Mouse (Mus musculus): ENCODE data around the gene Hsh2d. TPM values are rescaled to one million over a fixed set of nuclear protein-coding genes. Genes with fewer than 3 reads are reported as not detected.

Hsh2d gene
- polyA plus RNA-seq, 2 experiments: 0.10 to 0.28 TPM

DNA sequence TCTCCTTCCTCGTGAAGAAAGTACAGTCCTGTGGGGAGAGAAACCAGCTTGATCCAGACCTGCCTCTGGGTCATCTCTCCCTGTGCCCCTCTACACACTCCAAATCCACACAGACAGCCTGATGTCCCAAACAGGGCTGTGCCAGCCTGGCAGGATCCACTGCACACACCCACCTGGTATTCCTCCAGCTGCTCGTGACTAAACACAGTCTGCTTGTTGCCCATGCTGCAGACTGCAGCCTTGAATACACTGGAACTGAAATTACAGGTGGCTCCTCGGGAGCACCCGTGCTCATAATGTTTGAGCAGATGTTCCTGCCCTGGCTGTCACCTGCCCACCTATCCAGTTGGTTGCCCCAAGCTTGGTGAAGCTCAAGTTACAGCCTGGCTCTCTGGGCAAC, 23.3 kb downstream of the Hsh2d start, which contains the start of gene Cib3:
Gene Cib3 (minus strand): TSS at position 87 of the 400 bp plus-strand sequence.
- Histone ChIP-seq H3K4me1 (ENCODE audit: control insufficient read depth, insufficient read depth, low read length) (no peaks in the 10 kb centered on the region), H3K27me3 (ENCODE audit: control insufficient read depth, insufficient read depth, low read length) (no peaks in the 10 kb centered on the region), H3K4me3 (replicated peaks; ENCODE audit: low read length) (no peak within 1 kb of the TSS), H3K4me2 (replicated peaks; ENCODE audit: low read depth, low read length, severe bottlenecking) (no peak within 1 kb of the TSS), H3K36me3 (ENCODE audit: control insufficient read depth, insufficient read depth, low read length) (no peaks in the 10 kb centered on the region), H3K27ac (replicated peaks; ENCODE audit: low read depth, low read length) (no peak within 1 kb of the TSS), H3K9ac (ENCODE audit: low read depth, low read length, severe bottlenecking) (no peak within 1 kb of the TSS), H3K9me3 (ENCODE audit: control insufficient read depth, low read length) (no peaks in the 10 kb centered on the region)
- no peak for DNase-seq (ENCODE audit: low spot score)
- ATAC-seq (ENCODE audit: low FRiP score, low read depth): no peak
- WGBS: 48% methylated on average over 4 of the region's 4 CpGs
- TF ChIP-seq POLR2A (IDR thresholded peaks at IDR 0.05; ENCODE audit: borderline replicate concordance, extremely low read depth, insufficient read depth, insufficient read length): no peak

DNA sequence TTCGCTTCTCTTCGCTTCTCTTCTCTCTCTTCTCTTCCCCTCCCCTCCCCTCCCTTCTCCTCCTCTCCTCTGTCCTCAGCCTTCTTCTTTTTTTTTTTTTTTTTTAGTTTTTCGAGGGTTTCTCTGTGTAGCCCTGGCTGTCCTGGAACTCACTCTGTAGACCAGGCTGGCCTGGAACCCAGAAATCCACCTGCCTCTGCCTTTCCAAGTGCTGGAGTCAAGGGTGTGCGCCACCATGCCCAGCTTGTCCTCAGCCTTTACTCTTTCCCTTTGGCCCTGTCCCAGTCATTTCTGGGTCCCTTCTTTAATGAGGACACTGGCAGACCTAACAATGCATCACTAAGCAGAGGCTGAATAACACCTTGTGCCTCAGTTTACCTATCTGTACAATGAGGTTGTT, 24.1 kb downstream of the Hsh2d start, which contains the start of gene Gm11034:
Gene Gm11034 (minus strand): TSS at position 101 of the 400 bp plus-strand sequence.
- H3K4me1 ChIP-seq (ENCODE audit: control insufficient read depth, insufficient read depth, low read length): no peaks in the 10 kb centered on the region
- H3K4me2 ChIP-seq (replicated peaks; ENCODE audit: low read depth, low read length, severe bottlenecking): no peak within 1 kb of the TSS
- DNase-seq (ENCODE audit: low spot score) (no peak), ATAC-seq (ENCODE audit: low FRiP score, low read depth) (no peak)
- H3K27me3 ChIP-seq (ENCODE audit: control insufficient read depth, insufficient read depth, low read length): no peaks in the 10 kb centered on the region
- TF ChIP-seq POLR2A (IDR thresholded peaks at IDR 0.05; ENCODE audit: borderline replicate concordance, extremely low read depth, insufficient read depth, insufficient read length): no peak
- no peak within 1 kb of the TSS for H3K9ac ChIP-seq (ENCODE audit: low read depth, low read length, severe bottlenecking)
- H3K36me3 ChIP-seq (ENCODE audit: control insufficient read depth, insufficient read depth, low read length): no peaks in the 10 kb centered on the region
- no peak within 1 kb of the TSS for H3K27ac ChIP-seq (replicated peaks; ENCODE audit: low read depth, low read length)
- no peak within 1 kb of the TSS for H3K4me3 ChIP-seq (replicated peaks; ENCODE audit: low read length)
- WGBS: 71% methylated on average over 4 of the region's 4 CpGs
- H3K9me3 ChIP-seq (ENCODE audit: control insufficient read depth, low read length): no peaks in the 10 kb centered on the region

DNA sequence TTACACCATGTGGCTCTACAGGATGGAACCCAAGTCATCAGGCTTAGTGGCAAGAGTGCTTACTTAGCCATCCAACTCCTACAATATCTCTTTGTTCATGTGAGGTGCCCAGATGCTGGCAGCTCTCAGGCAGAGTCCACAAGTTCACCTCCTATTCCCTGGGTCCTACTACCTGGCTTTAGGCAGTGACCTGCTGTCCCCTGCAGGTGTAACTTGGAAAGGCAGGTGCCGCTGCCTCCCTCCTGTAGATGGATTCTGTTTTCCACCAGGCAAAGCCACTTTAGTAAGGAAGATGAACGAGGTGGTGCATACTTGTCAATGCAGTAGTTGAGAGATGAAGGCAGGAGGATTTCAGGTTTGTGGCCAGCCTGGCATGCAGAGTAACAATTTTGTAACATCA, 25.6 kb downstream of the Hsh2d start:
- Histone ChIP-seq H3K9me3 (ENCODE audit: control insufficient read depth, low read length) (no peaks in the 10 kb centered on the region), H3K4me2 (replicated peaks; ENCODE audit: low read depth, low read length, severe bottlenecking) (no peak overlapping the region), H3K27me3 (ENCODE audit: control insufficient read depth, insufficient read depth, low read length) (no peaks in the 10 kb centered on the region), H3K9ac (ENCODE audit: low read depth, low read length, severe bottlenecking) (no peak overlapping the region), H3K4me1 (ENCODE audit: control insufficient read depth, insufficient read depth, low read length) (no peaks in the 10 kb centered on the region), H3K27ac (replicated peaks; ENCODE audit: low read depth, low read length) (no peak overlapping the region), H3K36me3 (ENCODE audit: control insufficient read depth, insufficient read depth, low read length) (no peaks in the 10 kb centered on the region), H3K4me3 (replicated peaks; ENCODE audit: low read length) (no peak overlapping the region)
- DNase-seq (ENCODE audit: low spot score) (no peak), ATAC-seq (ENCODE audit: low FRiP score, low read depth) (no peak)
- no peak for TF ChIP-seq POLR2A (IDR thresholded peaks at IDR 0.05; ENCODE audit: borderline replicate concordance, extremely low read depth, insufficient read depth, insufficient read length)
- 40% methylated on average over 2 of the region's 2 CpGs for WGBS

DNA sequence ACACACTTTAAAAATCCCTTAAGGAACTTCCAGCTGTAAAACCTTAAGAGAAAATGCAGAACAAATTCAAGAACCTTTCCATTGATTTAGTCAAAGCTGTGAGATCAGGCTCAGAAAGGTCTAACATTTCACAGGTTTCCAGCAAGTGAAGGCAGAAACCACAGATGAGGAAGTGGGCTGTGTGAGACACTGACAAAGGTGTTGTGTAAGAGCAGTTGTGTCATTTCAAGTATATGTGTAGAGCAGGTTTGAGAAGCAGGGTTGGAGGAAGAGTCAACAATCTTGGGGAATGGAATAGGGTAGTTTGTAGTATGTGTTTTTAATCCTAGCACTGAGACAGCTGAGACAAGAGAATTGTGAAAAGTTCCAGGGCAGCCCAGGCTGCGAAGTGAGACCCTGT, 26.4 kb downstream of the Hsh2d start:
- H3K9ac ChIP-seq (ENCODE audit: low read depth, low read length, severe bottlenecking): no peak overlapping the region
- H3K36me3 ChIP-seq (ENCODE audit: control insufficient read depth, insufficient read depth, low read length): no peaks in the 10 kb centered on the region
- no peak for DNase-seq (ENCODE audit: low spot score)
- WGBS: 40% methylated on average over 1 of the region's 1 CpGs
- no peaks in the 10 kb centered on the region for H3K27me3 ChIP-seq (ENCODE audit: control insufficient read depth, insufficient read depth, low read length)
- H3K27ac ChIP-seq (replicated peaks; ENCODE audit: low read depth, low read length): no peak overlapping the region
- TF ChIP-seq POLR2A (IDR thresholded peaks at IDR 0.05; ENCODE audit: borderline replicate concordance, extremely low read depth, insufficient read depth, insufficient read length): no peak
- no peak for ATAC-seq (ENCODE audit: low FRiP score, low read depth)
- no peaks in the 10 kb centered on the region for H3K9me3 ChIP-seq (ENCODE audit: control insufficient read depth, low read length)
- no peak overlapping the region for H3K4me3 ChIP-seq (replicated peaks; ENCODE audit: low read length)
- H3K4me2 ChIP-seq (replicated peaks; ENCODE audit: low read depth, low read length, severe bottlenecking): no peak overlapping the region
- peaks cover 8% of the 10 kb centered on the region for H3K4me1 ChIP-seq (ENCODE audit: control insufficient read depth, insufficient read depth, low read length)

DNA sequence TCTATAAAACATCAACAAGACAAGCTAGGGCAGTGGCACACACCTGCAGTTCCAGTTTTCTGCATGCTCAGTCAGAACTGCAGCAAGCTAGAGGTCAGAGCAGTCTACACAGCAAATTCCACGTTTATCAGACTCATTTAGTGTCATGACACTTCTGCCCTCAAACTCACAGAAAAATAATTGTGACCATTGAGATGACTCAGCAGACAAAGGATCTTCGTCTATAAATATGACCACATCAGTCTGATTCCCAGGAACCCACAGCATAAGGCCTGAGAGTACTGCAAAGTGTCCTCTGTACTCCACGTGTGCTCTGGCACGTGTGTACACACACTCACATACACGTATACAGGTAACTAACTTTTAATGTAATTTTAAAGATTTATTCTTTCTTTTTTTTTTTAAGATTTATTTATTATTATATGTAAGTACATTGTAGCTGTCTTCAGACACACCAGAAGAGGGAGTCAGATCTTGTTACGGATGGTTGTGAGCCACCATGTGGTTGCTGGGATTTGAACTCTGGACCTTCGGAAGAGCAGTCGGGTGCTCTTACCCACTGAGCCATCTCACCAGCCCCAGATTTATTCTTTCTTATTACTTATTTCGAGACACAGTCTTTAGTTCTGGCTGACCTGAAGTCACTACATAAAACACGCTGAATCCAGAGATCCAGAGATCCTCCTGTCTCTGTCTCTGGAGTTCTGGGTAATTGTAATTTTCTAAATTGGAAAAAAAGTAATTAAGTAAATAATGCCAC, 29.5 kb downstream of the Hsh2d start:
- Histone ChIP-seq H3K4me3 (replicated peaks; ENCODE audit: low read length) (peak overlapping the region; percentile 82), H3K27ac (replicated peaks; ENCODE audit: low read depth, low read length) (no peak overlapping the region), H3K27me3 (ENCODE audit: control insufficient read depth, insufficient read depth, low read length) (no peaks in the 10 kb centered on the region), H3K9me3 (ENCODE audit: control insufficient read depth, low read length) (no peaks in the 10 kb centered on the region), H3K9ac (ENCODE audit: low read depth, low read length, severe bottlenecking) (no peak overlapping the region), H3K4me1 (ENCODE audit: control insufficient read depth, insufficient read depth, low read length) (peaks cover 9% of the 10 kb centered on the region), H3K4me2 (replicated peaks; ENCODE audit: low read depth, low read length, severe bottlenecking) (peak overlapping the region; percentile 75; the same call in 1 of the 2 replicates), H3K36me3 (ENCODE audit: control insufficient read depth, insufficient read depth, low read length) (peaks cover 26% of the 10 kb centered on the region)
- ATAC-seq (ENCODE audit: low FRiP score, low read depth): peak; percentile 3; the same call in 1 of the 2 replicates
- WGBS: 80% methylated on average over 9 of the region's 10 CpGs
- DNase-seq (ENCODE audit: low spot score): no peak
- no peak for TF ChIP-seq POLR2A (IDR thresholded peaks at IDR 0.05; ENCODE audit: borderline replicate concordance, extremely low read depth, insufficient read depth, insufficient read length)
